Mouse (Mus musculus): ENCODE data around the gene Map4k1. TPM values are rescaled to one million over a fixed set of nuclear protein-coding genes. Genes with fewer than 3 reads are reported as not detected.

The Map4k1 gene
- polyA plus RNA-seq, 1 experiment from 2014 or later: 10.4 TPM

DNA sequence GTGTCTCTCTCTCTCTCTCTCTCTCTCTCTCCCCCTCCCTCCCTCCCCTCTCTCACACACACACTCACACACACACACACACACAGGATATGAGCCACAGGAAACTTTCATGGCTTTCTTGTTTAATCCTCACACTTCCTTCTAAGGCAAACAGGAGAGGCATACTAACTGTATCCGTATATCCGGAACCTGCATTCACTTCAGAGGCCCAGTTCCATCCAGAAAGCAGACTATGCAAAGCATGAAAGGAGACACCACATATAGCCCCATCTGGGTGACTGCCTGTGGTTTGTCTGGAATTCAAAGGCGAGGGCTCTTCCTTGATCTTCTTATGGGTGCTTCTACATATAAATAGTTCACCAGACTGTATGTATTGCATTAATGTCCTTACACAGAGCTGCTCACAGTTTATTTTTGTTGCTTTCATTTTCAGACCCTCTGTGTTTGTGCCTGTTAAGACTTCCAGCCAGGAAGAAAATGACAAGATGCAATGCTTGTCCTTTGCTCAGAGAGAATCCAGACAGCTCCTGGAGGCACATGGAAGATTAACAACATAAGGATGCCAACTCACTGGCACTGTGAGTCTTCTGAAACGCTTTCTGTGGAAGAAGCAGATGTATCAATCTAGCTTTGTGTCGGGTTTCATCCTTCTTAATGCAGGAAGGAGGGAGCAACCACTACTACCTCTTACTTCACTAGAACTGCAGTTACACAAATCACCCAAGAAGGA is 38.2 kb upstream of the Map4k1 start:
- 83% methylated on average over 5 of the region's 5 CpGs for WGBS
- Histone ChIP-seq H3K27me3 (ENCODE audit: control insufficient read depth, insufficient read depth, low read length) (no peaks in the 10 kb centered on the region), H3K36me3 (replicated peaks; ENCODE audit: control insufficient read depth, insufficient read depth) (no peaks in the 10 kb centered on the region; the same call in 1 of the 2 replicates), H3K9me3 (ENCODE audit: control insufficient read depth, low read length) (no peaks in the 10 kb centered on the region), H3K4me1 (replicated peaks; ENCODE audit: control insufficient read depth, insufficient read depth, low read length) (peaks cover 17% of the 10 kb centered on the region), H3K9ac (no peak overlapping the region), H3K4me3 (replicated peaks; ENCODE audit: low read length) (no peak overlapping the region), H3K4me2 (replicated peaks) (no peak overlapping the region), H3K27ac (0 out of 2 replicates have a peak overlapping the region, but pooled peaks have one; percentile 3)
- DNase-seq (ENCODE audit: low spot score) (no peak), ATAC-seq (ENCODE audit: low FRiP score) (no peak)

DNA sequence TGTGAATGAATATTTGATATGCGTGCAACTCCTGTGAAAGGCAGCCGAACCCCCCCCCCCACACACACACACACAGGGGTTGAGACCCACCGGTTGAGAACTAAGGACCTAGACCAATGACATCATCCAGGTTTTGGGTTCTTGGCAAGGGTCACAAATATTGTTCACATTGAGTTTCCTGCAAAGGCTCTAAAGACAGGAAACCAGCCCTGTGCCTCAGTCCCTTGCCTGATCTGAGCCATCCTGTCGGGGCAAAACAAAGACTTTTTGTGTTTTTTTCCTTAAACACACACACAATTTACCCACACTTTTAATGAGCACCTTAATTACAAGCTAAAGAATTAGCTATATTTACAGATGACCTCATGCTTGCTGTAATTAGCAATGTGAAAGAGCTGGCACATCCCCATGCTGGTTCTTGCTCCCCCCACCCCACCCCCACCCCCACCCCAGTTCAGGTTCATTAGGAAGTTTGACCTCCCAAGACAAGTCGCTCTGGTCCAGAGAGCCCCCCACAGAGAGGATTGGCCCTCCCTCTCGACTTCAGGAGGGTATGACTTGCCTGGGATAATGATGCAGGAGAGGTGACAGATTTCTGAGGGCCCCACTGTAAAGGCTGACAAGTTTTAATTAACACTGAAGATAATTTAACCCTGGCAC is 37.0 kb upstream of the Map4k1 start:
- Histone ChIP-seq H3K36me3 (replicated peaks; ENCODE audit: control insufficient read depth, insufficient read depth) (peaks cover 3% of the 10 kb centered on the region), H3K27me3 (ENCODE audit: control insufficient read depth, insufficient read depth, low read length) (no peaks in the 10 kb centered on the region), H3K27ac (peak overlapping the region; percentile 61; the same call in 1 of the 2 replicates), H3K4me2 (replicated peaks) (no peak overlapping the region), H3K4me1 (replicated peaks; ENCODE audit: control insufficient read depth, insufficient read depth, low read length) (peaks cover 17% of the 10 kb centered on the region), H3K9ac (no peak overlapping the region), H3K9me3 (ENCODE audit: control insufficient read depth, low read length) (no peaks in the 10 kb centered on the region), H3K4me3 (replicated peaks; ENCODE audit: low read length) (no peak overlapping the region)
- 56% methylated on average over 6 of the region's 6 CpGs for WGBS
- DNase-seq (ENCODE audit: low spot score) (no peak), ATAC-seq (ENCODE audit: low FRiP score) (no peak)

DNA sequence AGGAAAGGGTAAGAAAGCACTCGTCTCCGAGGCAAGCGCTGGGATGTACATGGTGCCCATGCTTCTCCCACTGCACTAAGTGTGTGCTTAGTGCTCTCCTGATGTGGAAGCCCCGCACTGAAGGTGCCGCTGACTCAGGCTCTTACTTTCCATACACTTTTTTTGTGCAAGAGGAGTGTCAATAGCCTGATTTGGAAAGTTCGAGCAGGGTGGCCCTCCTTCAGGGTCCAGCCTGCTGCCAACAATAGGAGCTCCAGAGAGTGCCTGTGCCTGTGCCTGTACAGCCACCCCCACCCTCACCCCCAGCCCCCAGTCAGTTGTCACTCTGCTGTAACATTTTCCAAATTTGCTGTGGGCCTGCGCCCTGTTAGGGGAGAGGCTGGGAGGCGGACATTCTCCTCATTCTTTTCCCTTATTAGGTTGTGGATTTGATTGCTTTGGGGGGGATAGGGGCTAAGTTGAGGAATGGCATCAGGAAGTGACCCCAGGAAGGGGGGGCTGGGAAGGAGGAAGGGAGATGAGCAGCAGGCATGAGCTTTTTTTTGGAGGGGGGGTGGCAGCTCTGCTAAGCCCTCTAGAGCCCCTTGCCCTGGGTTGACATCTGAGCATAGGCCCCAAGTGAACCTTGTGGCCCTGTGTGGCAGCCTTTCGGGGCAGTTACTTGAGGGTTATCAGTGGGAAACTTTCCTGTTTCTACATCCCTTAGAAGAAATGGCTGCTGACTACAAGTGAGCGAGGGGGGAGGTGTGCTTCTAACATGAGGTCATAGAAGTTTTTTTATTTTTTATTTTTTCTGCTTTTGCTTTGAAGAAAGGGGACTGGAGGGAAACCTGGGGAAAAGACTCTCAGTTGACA is 36.2 kb upstream of the Map4k1 start:
- Histone ChIP-seq H3K27ac (peak overlapping the region; percentile 61), H3K4me1 (replicated peaks; ENCODE audit: control insufficient read depth, insufficient read depth, low read length) (peaks cover 17% of the 10 kb centered on the region), H3K36me3 (replicated peaks; ENCODE audit: control insufficient read depth, insufficient read depth) (peaks cover 3% of the 10 kb centered on the region; the same call in 1 of the 2 replicates), H3K27me3 (ENCODE audit: control insufficient read depth, insufficient read depth, low read length) (no peaks in the 10 kb centered on the region), H3K4me3 (replicated peaks; ENCODE audit: low read length) (no peak overlapping the region), H3K9me3 (ENCODE audit: control insufficient read depth, low read length) (no peaks in the 10 kb centered on the region), H3K4me2 (replicated peaks) (no peak overlapping the region), H3K9ac (no peak overlapping the region)
- ATAC-seq (ENCODE audit: low FRiP score): no peak
- 51% methylated on average over 10 of the region's 10 CpGs for WGBS
- no peak for DNase-seq (ENCODE audit: low spot score)

DNA sequence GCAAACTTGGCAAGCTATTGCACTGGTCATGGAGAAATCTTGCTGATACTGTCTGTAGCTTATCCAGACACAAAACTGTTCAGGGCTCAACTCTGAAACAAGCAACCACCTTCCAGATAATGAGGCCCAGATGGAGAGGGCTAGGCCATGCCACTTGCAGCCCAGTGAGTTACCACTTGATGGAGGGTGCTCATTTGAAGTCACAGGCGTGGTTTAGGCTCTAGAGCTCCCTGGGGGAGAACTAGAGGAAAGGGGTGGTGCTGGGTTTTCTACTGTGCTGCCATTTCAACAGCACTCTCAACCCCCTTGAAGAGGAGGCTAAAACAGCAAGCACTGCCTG is 35.6 kb upstream of the Map4k1 start:
- ATAC-seq (ENCODE audit: low FRiP score) (no peak), DNase-seq (ENCODE audit: low spot score) (no peak)
- WGBS: 54% methylated on average over 1 of the region's 1 CpGs
- Histone ChIP-seq H3K4me1 (replicated peaks; ENCODE audit: control insufficient read depth, insufficient read depth, low read length) (peaks cover 17% of the 10 kb centered on the region), H3K36me3 (replicated peaks; ENCODE audit: control insufficient read depth, insufficient read depth) (peaks cover 3% of the 10 kb centered on the region; the same call in 1 of the 2 replicates), H3K27me3 (ENCODE audit: control insufficient read depth, insufficient read depth, low read length) (no peaks in the 10 kb centered on the region), H3K4me3 (replicated peaks; ENCODE audit: low read length) (no peak overlapping the region), H3K4me2 (replicated peaks) (no peak overlapping the region), H3K27ac (peak overlapping the region; percentile 43; the same call in 1 of the 2 replicates), H3K9me3 (ENCODE audit: control insufficient read depth, low read length) (no peaks in the 10 kb centered on the region), H3K9ac (no peak overlapping the region)

DNA sequence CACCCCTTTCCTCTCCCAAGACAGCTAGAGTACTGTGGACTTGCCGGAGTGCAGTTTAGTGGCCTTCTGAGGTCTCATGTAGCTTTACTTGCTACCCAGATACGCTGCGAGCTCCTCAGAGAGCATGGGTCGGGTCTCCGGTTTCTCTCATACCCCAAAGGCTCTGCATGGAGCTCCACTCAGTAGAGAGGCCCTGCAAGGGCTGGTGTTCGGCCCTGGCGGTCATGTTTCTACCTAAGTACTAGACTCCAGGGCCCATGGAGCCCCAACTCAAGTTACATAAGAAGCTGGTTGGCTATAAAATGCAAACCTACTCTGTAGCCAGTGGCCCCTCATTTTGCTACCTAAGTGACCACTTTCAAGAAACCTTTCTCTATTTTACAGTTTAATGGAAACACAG is 33.1 kb upstream of the Map4k1 start:
- peaks cover 35% of the 10 kb centered on the region for H3K4me1 ChIP-seq (replicated peaks; ENCODE audit: control insufficient read depth, insufficient read depth, low read length)
- ATAC-seq (ENCODE audit: low FRiP score) (no peak), DNase-seq (ENCODE audit: low spot score) (no peak)
- peaks cover 3% of the 10 kb centered on the region; the same call in 1 of the 2 replicates for H3K36me3 ChIP-seq (replicated peaks; ENCODE audit: control insufficient read depth, insufficient read depth)
- no peak overlapping the region for H3K27ac ChIP-seq
- no peaks in the 10 kb centered on the region for H3K9me3 ChIP-seq (ENCODE audit: control insufficient read depth, low read length)
- no peaks in the 10 kb centered on the region for H3K27me3 ChIP-seq (ENCODE audit: control insufficient read depth, insufficient read depth, low read length)
- H3K9ac ChIP-seq: no peak overlapping the region
- H3K4me2 ChIP-seq (replicated peaks): no peak overlapping the region
- WGBS: 96% methylated on average over 7 of the region's 7 CpGs
- no peak overlapping the region for H3K4me3 ChIP-seq (replicated peaks; ENCODE audit: low read length)

DNA sequence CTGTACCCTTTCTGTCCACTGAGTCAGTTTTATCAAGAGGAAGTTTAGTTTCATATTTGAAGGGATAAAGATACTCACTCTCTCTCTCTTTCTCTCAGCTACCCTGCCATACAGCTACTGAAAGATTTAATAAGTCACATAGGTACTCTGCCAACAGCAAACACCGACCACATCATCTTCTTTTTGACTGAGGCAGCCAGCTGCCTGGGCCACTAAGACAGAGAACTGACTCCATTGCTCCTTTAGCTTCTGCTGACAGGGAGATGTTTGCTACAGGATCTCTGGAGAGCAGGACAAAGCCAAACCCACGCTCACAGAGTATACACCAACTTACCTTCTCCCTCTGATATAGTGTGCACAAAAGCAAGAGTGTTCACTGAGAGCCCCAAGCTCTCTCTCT is 32.6 kb upstream of the Map4k1 start:
- Histone ChIP-seq H3K27me3 (ENCODE audit: control insufficient read depth, insufficient read depth, low read length) (no peaks in the 10 kb centered on the region), H3K4me1 (replicated peaks; ENCODE audit: control insufficient read depth, insufficient read depth, low read length) (peaks cover 39% of the 10 kb centered on the region), H3K4me2 (replicated peaks) (no peak overlapping the region), H3K9me3 (ENCODE audit: control insufficient read depth, low read length) (no peaks in the 10 kb centered on the region), H3K27ac (no peak overlapping the region), H3K4me3 (replicated peaks; ENCODE audit: low read length) (no peak overlapping the region), H3K36me3 (replicated peaks; ENCODE audit: control insufficient read depth, insufficient read depth) (peaks cover 3% of the 10 kb centered on the region; the same call in 1 of the 2 replicates), H3K9ac (no peak overlapping the region)
- DNase-seq (ENCODE audit: low spot score) (no peak), ATAC-seq (ENCODE audit: low FRiP score) (no peak)
- WGBS: 91% methylated on average over 2 of the region's 2 CpGs

DNA sequence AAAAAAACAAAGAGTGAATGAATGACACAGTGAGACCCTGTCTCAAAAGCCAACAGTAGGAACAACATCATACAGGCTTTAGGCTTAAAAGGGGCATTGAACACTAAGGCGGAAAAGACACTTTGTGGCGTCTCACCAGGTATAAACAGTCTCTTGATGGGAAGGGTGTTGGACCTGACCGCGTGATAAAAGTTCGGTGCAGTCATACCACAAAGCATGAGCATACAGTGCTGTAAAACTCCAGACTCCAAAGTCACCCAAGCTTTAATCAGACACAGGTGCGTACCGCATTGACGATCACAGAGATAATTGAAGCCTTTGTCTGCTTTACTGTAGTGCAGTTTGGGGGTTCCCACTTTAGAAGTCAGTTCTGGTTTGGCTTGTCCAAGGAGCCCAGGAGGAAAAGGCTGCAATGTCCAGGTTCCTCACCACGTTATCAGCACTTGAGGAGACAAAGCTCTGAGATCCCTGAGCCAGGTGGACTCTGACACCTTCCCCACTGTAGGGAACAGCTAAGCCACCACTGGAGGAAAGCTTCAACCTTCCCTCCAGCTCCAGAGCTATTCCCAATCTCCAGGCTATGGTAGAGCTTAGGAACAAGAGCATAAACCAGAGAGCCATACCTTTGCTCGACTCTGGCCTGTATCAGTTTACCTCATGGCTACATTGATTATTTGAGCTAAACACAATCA is 31.4 kb upstream of the Map4k1 start:
- no peak overlapping the region for H3K4me3 ChIP-seq (replicated peaks; ENCODE audit: low read length)
- DNase-seq (ENCODE audit: low spot score): no peak
- peaks cover 35% of the 10 kb centered on the region for H3K4me1 ChIP-seq (replicated peaks; ENCODE audit: control insufficient read depth, insufficient read depth, low read length)
- peaks cover 3% of the 10 kb centered on the region; the same call in 1 of the 2 replicates for H3K36me3 ChIP-seq (replicated peaks; ENCODE audit: control insufficient read depth, insufficient read depth)
- H3K27ac ChIP-seq: no peak overlapping the region
- no peak for ATAC-seq (ENCODE audit: low FRiP score)
- 90% methylated on average over 10 of the region's 10 CpGs for WGBS
- H3K9me3 ChIP-seq (ENCODE audit: control insufficient read depth, low read length): no peaks in the 10 kb centered on the region
- no peaks in the 10 kb centered on the region for H3K27me3 ChIP-seq (ENCODE audit: control insufficient read depth, insufficient read depth, low read length)
- no peak overlapping the region for H3K4me2 ChIP-seq (replicated peaks)
- H3K9ac ChIP-seq: no peak overlapping the region

DNA sequence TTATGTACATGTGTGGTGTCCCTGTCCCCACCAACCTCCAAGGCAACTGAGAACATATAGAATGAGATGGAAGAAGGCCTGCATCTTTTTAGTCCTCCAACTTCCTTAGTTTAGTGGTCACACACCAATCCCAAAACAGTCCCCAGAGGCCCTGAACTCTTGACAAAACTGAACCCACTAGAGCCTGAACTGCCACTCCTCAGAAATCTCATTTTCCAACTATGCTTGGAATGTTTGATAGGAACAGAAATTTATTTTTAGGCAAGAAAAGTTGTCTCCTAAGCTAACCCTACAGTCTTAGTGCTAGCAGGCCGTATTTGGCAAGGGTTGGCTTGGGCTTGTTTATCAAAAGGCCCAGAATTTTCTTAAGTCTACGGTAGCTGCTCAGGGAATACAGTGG is 30.1 kb upstream of the Map4k1 start:
- Histone ChIP-seq H3K4me2 (replicated peaks) (no peak overlapping the region), H3K9me3 (ENCODE audit: control insufficient read depth, low read length) (no peaks in the 10 kb centered on the region), H3K27me3 (ENCODE audit: control insufficient read depth, insufficient read depth, low read length) (no peaks in the 10 kb centered on the region), H3K4me3 (replicated peaks; ENCODE audit: low read length) (no peak overlapping the region), H3K4me1 (replicated peaks; ENCODE audit: control insufficient read depth, insufficient read depth, low read length) (peaks cover 23% of the 10 kb centered on the region), H3K27ac (no peak overlapping the region), H3K36me3 (replicated peaks; ENCODE audit: control insufficient read depth, insufficient read depth) (peaks cover 3% of the 10 kb centered on the region; the same call in 1 of the 2 replicates), H3K9ac (no peak overlapping the region)
- DNase-seq (ENCODE audit: low spot score): no peak
- no peak for ATAC-seq (ENCODE audit: low FRiP score)
- WGBS: 93% methylated on average over 2 of the region's 2 CpGs

Data from hindbrain, embryonic 14.5 days (tissue).